Mouse (Mus musculus) lung, embryonic 16.5 days (tissue): ENCODE measurements around the gene Ttbk2. TPM values are rescaled to one million over a fixed set of nuclear protein-coding genes. Genes with fewer than 3 reads are reported as not detected.

Experiments used
- ATAC-seq: fragments of 200-750 bp; cut with Nextera tagmentation; 2 replicates; pipeline ENCODE4 v1.8.0; 2017; ENCODE audit warnings: low read depth, mild to moderate bottlenecking, moderate library complexity
- H3K27ac ChIP-seq: fragments of 300-500 bp; sonication (generic); 2 replicates; pipeline ENCODE4 v1.5.1; 2014; ENCODE audit warnings: mild to moderate bottlenecking, control low read depth, low read length
- H3K27me3 ChIP-seq: fragments of 300-500 bp; sonication (generic); 2 replicates; pipeline ENCODE4 v1.6.1; 2014; ENCODE audit warnings: low read depth, low read length, mixed read lengths; ENCODE audit not compliant: control insufficient read depth, insufficient read depth
- H3K36me3 ChIP-seq: fragments of 300-500 bp; sonication (generic); 2 replicates; pipeline ENCODE4 v1.6.1; 2014; ENCODE audit warnings: low read length; ENCODE audit not compliant: control insufficient read depth, insufficient read depth
- H3K4me1 ChIP-seq: fragments of 300-500 bp; sonication (generic); replicated peaks from 2 replicates; pipeline ENCODE4 v1.6.1; 2014; ENCODE audit warnings: low read length, mixed read lengths; ENCODE audit not compliant: control insufficient read depth, insufficient read depth
- H3K4me2 ChIP-seq: fragments of 300-500 bp; sonication (generic); 2 replicates; pipeline ENCODE4 v1.6.1; 2014; ENCODE audit warnings: low read depth, low read length, control low read depth
- H3K4me3 ChIP-seq: fragments of 300-500 bp; sonication (generic); 2 replicates; pipeline ENCODE4 v1.5.1; 2014; ENCODE audit warnings: mild to moderate bottlenecking, low read length, control low read depth
- H3K9ac ChIP-seq: fragments of 300-500 bp; sonication (generic); 2 replicates; pipeline ENCODE4 v1.6.1; 2014; ENCODE audit warnings: low read length, control low read depth
- H3K9me3 ChIP-seq: fragments of 300-500 bp; sonication (generic); 2 replicates; pipeline ENCODE4 v1.6.1; 2016; ENCODE audit warnings: low read length; ENCODE audit not compliant: control insufficient read depth
- WGBS: fragments of 180-500 bp; shearing (Covaris S2); extraction: QIAGEN DNeasy Blood & Tissue Kit; methylation state at CpG from one replicate; pipeline ENCODE4 v1.1.7; 2014; 5-methylcytosine and 5-hydroxymethylcytosine counted together
- polyA plus RNA-seq: library from polyadenylated mRNA; unstranded; fragments of >200 nt; fragmentation: Nextera tagmentation; extraction: Ambion mirVana; gene quantifications from 2 replicates; pipeline ENCODE4 v1.2.1, GENCODE M21; 2015

The Ttbk2 gene
- polyA plus RNA-seq, 1 experiment from 2014 or later: 2.2 TPM

DNA sequence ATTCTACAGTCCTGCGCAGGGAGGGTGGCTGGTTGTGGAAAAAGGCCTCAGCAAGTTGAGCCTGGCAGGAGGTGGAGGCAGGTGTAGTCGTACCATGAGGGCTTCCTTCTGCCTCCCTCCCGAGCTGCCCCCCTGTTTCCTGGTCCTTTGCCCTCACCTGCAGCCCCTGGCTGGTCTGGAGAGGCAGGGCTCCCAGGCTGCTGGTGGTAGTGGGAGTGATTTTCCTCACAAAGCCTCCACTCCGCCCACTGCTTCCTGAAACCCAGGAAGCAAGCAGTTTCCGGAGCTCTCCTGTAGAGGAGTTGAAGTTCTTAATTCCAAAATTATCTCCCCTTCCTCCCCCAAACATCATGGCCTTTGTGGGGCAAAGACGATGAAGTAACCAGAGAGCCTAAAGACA lies 126.2 kb downstream of the Ttbk2 start:
- peaks cover 80% of the 10 kb centered on the region for H3K36me3 ChIP-seq
- no peak for ATAC-seq
- H3K27me3 ChIP-seq: no peaks in the 10 kb centered on the region
- H3K27ac ChIP-seq: no peak overlapping the region
- no peaks in the 10 kb centered on the region for H3K9me3 ChIP-seq
- no peak overlapping the region for H3K4me3 ChIP-seq
- peaks cover 6% of the 10 kb centered on the region for H3K4me1 ChIP-seq
- 75% methylated on average over 6 of the region's 6 CpGs for WGBS
- no peak overlapping the region for H3K9ac ChIP-seq
- H3K4me2 ChIP-seq: no peak overlapping the region

DNA sequence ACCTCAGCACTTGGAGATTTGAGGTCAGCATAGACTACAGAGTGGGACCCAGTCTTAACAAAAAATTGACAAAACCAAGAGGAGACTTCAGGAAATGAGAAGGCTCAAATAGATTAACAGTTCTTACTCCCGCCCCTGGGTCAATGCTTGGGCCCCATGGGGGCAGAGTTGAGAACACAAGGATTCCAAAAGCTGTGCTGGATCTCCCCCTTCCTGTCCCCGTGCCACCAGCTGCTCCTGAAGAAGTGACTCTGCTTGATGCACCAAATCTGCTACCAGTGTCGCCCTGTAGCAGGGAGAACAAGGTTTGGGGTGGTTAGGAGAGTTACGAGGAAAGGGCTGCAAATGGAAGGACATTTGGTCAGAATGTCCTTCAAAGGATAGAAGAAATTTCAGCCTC lies 126.8 kb downstream of the Ttbk2 start:
- Histone ChIP-seq H3K4me2 (no peak overlapping the region), H3K4me3 (no peak overlapping the region), H3K9ac (no peak overlapping the region), H3K9me3 (no peaks in the 10 kb centered on the region), H3K27ac (no peak overlapping the region), H3K27me3 (no peaks in the 10 kb centered on the region), H3K4me1 (peaks cover under 1% of the 10 kb centered on the region), H3K36me3 (peaks cover 84% of the 10 kb centered on the region)
- no peak for ATAC-seq
- 70% methylated on average over 4 of the region's 4 CpGs for WGBS

DNA sequence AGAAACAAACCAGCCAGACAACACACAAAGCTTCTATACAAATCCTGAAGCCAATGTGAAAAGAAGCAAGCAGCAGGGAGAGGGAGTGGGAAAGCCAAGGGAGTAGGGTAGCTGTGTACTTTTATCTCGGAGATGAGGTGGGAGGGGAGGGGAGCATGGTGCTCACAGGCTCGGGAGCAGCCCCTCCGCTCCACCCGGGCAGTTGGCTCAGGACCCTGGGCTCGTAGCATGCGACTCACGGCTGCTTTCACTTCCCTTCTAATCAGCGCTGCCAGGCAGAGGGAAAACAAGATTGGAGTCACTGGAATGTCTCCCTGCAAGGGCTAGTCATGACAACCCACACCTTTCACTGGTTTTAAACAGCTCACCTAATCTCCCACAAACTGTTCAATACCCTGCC lies 127.9 kb downstream of the Ttbk2 start:
- 75% methylated on average over 8 of the region's 8 CpGs for WGBS
- ATAC-seq: no peak

DNA sequence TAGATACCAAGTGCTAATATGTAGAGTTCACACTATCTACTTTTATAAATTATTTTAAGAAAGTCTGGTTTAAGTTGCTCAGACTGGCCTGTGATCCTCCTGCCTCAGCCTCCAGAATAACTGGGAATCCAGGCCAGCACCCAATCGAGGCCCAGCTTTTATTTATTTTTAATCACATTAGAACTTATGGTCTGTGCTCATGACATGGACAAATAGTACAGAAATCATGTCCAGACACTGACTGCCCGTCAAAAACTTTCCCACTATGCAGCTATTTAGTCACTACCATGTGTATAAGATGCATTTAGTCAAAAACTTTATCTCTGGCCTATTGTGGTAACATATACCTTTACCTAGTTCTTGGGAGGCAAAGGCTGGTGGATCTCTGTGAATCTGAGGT lies 128.5 kb downstream of the Ttbk2 start:
- ATAC-seq: no peak
- Histone ChIP-seq H3K36me3 (peaks cover 82% of the 10 kb centered on the region), H3K4me1 (no peaks in the 10 kb centered on the region), H3K9ac (no peak overlapping the region), H3K27ac (no peak overlapping the region), H3K27me3 (no peaks in the 10 kb centered on the region), H3K9me3 (no peaks in the 10 kb centered on the region), H3K4me3 (no peak overlapping the region), H3K4me2 (no peak overlapping the region)
- 88% methylated on average over 2 of the region's 2 CpGs for WGBS

More for the DNA sequence above, 127.9 kb downstream of the Ttbk2 start:
- Histone ChIP-seq H3K4me3 (no peak overlapping the region), H3K27ac (no peak overlapping the region), H3K4me1 (no peaks in the 10 kb centered on the region), H3K36me3 (peaks cover 81% of the 10 kb centered on the region), H3K9me3 (no peaks in the 10 kb centered on the region), H3K27me3 (no peaks in the 10 kb centered on the region), H3K9ac (no peak overlapping the region), H3K4me2 (no peak overlapping the region)

DNA sequence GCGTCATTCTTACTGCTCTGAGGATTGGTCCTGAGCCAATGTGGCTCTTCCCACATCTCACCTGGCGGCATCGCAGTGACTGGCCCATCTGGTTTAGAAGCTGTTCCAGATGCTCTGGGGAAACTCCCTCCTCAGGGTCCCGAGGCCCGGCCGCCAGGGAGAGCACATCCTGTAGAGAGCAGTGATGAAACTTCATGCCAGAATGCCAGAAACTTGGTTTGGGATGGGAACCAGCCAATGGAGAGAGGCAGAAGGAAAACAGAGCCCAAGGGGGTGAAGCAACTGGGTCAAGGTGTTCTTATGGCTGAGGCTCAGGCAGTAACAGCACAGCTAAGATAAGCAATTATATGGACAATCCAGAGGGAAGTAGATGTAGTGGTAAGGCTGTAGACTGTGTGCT lies 129.6 kb downstream of the Ttbk2 start:
- 93% methylated on average over 6 of the region's 6 CpGs for WGBS
- Histone ChIP-seq H3K4me2 (no peak overlapping the region), H3K9me3 (no peaks in the 10 kb centered on the region), H3K9ac (no peak overlapping the region), H3K4me1 (no peaks in the 10 kb centered on the region), H3K4me3 (no peak overlapping the region), H3K27ac (no peak overlapping the region), H3K27me3 (no peaks in the 10 kb centered on the region), H3K36me3 (peaks cover 74% of the 10 kb centered on the region)
- ATAC-seq: no peak

DNA sequence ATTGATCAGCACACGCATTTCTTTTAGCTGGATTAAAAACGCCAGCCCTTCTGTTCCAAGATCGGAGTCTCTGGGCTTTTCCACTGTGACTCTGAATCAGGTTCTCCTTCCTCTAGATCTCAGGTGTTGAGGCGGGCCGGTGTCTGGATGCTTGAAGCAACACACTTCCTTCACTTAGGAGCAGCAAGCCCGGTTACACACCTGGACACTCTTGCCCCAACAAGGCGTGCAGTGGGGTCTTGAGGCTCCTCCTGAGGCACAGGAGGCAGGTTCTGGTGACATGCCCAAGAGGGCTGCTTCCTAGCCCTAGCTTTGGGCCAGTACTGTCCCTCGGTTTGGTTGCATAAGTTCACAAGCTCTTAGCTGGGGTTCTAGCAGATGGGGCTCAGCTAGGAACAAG lies 131.9 kb downstream of the Ttbk2 start:
- Histone ChIP-seq H3K4me2 (no peak overlapping the region), H3K4me3 (no peak overlapping the region), H3K9ac (no peak overlapping the region), H3K4me1 (no peaks in the 10 kb centered on the region), H3K9me3 (no peaks in the 10 kb centered on the region), H3K27me3 (no peaks in the 10 kb centered on the region), H3K27ac (no peak overlapping the region), H3K36me3 (peaks cover 64% of the 10 kb centered on the region)
- ATAC-seq: no peak
- 97% methylated on average over 8 of the region's 8 CpGs for WGBS

DNA sequence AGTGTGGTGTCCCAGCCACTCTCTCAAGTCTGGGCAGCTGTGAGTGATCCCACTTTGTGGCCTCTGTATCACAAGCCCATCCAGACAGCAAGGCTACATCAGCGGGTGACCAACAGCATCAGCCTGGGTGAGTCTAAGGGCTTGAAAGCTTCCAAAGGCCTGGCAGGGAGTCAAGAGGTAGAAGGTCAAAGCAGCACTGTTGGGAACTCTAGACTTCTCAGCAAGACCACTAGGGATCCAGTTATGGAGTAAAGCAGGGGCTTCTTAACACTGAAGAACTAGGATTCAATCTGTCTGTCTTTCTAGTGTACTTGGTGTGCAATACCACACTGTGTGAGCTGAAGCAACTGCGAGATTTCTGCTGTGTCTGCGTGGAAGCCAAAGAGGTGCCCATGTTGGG lies 137.0 kb downstream of the Ttbk2 start:
- no peak for ATAC-seq
- H3K4me1 ChIP-seq: no peaks in the 10 kb centered on the region
- no peaks in the 10 kb centered on the region for H3K9me3 ChIP-seq
- peaks cover 35% of the 10 kb centered on the region for H3K36me3 ChIP-seq
- H3K4me3 ChIP-seq: no peak overlapping the region
- H3K9ac ChIP-seq: no peak overlapping the region
- H3K4me2 ChIP-seq: no peak overlapping the region
- no peaks in the 10 kb centered on the region for H3K27me3 ChIP-seq
- H3K27ac ChIP-seq: no peak overlapping the region
- 88% methylated on average over 3 of the region's 3 CpGs for WGBS

DNA sequence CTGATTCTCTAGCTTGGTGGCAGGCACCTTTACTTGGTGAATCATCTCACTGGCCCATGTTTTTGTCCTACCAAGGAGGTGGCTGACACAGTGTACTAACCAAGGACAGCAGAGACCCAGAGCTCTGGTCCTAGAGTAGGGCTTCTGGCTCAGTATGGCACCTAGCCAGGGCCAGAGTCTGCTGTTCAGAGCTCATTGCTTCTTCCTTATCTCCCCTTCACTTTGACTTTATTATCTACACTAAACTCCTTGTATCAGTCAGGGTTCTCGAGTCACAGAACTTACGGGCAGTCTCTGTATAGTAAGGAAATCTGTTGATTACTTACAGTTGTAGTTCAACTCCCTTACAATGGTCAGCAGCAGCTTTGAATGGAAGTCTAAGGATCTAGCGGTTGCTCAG lies 139.5 kb downstream of the Ttbk2 start:
- no peak overlapping the region for H3K27ac ChIP-seq
- no peak overlapping the region for H3K9ac ChIP-seq
- no peak overlapping the region for H3K4me3 ChIP-seq
- 79% methylated on average over 3 of the region's 3 CpGs for WGBS
- no peak overlapping the region for H3K4me2 ChIP-seq
- H3K27me3 ChIP-seq: no peaks in the 10 kb centered on the region
- H3K36me3 ChIP-seq: peaks cover 24% of the 10 kb centered on the region
- no peak for ATAC-seq
- H3K9me3 ChIP-seq: no peaks in the 10 kb centered on the region
- H3K4me1 ChIP-seq: no peaks in the 10 kb centered on the region

DNA sequence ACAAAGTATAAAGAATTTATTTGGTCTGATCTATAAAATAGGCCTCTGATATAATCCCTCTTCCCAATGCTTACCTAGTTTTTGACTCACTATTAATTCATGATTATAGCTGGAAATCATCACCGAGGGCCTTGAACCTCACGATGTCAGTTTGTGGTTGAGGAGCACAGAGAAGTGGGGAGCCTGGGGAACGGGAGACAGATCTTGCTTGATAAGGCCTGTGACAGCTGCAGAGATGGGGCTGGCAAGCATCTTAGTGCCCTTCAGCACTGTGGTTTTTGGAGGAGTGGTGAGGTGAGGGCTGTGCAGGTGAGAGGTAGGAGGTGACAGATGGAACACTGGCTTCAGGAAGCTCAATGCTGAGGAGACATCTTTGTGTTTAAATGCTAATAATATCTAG lies 140.2 kb downstream of the Ttbk2 start:
- 77% methylated on average over 3 of the region's 3 CpGs for WGBS
- peaks cover 24% of the 10 kb centered on the region for H3K36me3 ChIP-seq
- no peaks in the 10 kb centered on the region for H3K4me1 ChIP-seq
- no peak for ATAC-seq
- no peak overlapping the region for H3K27ac ChIP-seq
- H3K9ac ChIP-seq: no peak overlapping the region
- H3K9me3 ChIP-seq: no peaks in the 10 kb centered on the region
- no peak overlapping the region for H3K4me2 ChIP-seq
- no peaks in the 10 kb centered on the region for H3K27me3 ChIP-seq
- H3K4me3 ChIP-seq: no peak overlapping the region

DNA sequence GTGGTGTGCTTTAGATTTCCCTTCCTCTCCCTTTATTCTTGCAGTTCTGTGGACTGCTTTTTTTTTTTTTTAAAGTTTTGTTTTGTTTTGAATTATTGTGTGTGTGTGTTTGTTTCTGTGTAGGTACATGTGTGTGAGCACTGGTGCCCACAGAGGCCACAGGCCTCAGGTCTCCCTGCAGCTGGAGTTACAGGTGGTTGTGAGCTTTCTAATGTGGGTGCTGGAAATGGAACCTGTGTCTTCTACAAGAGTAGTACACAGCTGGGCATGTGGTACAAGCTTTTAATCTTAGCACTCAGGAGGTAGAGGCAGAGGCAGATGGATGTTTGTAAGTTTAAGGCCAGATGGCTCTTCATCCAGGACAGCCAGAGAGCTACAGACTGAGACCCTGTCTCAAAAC lies 143.4 kb downstream of the Ttbk2 start:
- Histone ChIP-seq H3K9me3 (no peaks in the 10 kb centered on the region), H3K4me2 (no peak overlapping the region), H3K9ac (no peak overlapping the region), H3K27me3 (no peaks in the 10 kb centered on the region), H3K4me1 (no peaks in the 10 kb centered on the region), H3K36me3 (peaks cover 5% of the 10 kb centered on the region; the same call in 1 of the 2 replicates), H3K4me3 (no peak overlapping the region), H3K27ac (no peak overlapping the region)
- ATAC-seq: no peak
